In genomic region chr13:38162668-38163067, GRCm38 (mm10) we compare ENCODE assay signal across 10 mouse cellular contexts. TPM values are rescaled to one million over a fixed set of nuclear protein-coding genes. Genes with fewer than 3 reads are reported as not detected.
A peak's percentile ranks its signal among the peaks of the same experiment; 100 is the strongest.
DNase-seq lines count a peak whose midpoint lies in the region; ATAC-seq and TF ChIP-seq lines count a peak whose summit lies in the region.
"Had no signal": no experiment of that assay in that cellular context is flagged by ENCODE, and none has a peak within 500 bp of the region (broad histone marks: within the 10 kb centered on the region; RNA-seq: fewer than 3 reads in every experiment).

No protein-coding gene starts in this region.

- H3K27ac ChIP-seq in heart, embryonic 10.5 days, result peak overlapping the region; percentile 79
- 0 out of 2 replicates have a peak overlapping the region, but pooled peaks have one; percentile 9 for H3K27ac ChIP-seq in lung, postnatal 0 days (ENCODE audit: low read length)
- H3K27ac ChIP-seq: midbrain, embryonic 12.5 days had no signal

- DNase-seq in frontal cortex, postnatal 25 days (ENCODE audit: low spot score in 2 of 2), result no peak
- peak; percentile 13 for DNase-seq in ovary, postnatal 14 days (ENCODE audit: low spot score)
- no peak for DNase-seq in ovary, postnatal 10 days (ENCODE audit: low spot score)
- DNase-seq in heart, embryonic 10.5 days (ENCODE audit: low spot score), result peak; percentile 90
- peak; percentile 37 for DNase-seq in lung, postnatal 0 days (ENCODE audit: low spot score)
- no peak for DNase-seq in frontal cortex, adult 2 months (ENCODE audit: extremely low spot score in 1 of 2, low spot score in 1 of 2)

- TF ChIP-seq CTCF in lung, postnatal 0 days (IDR thresholded peaks at IDR 0.05), result no peak

- peaks cover 36% of the 10 kb centered on the region for H3K4me1 ChIP-seq in heart, embryonic 10.5 days
- H3K4me1 ChIP-seq in lung, postnatal 0 days (ENCODE audit: insufficient read depth, low read depth, low read length), result no peaks in the 10 kb centered on the region
- H3K4me1 ChIP-seq: midbrain, embryonic 12.5 days had no signal

- H3K36me3 ChIP-seq in heart, embryonic 10.5 days, result peaks cover 29% of the 10 kb centered on the region
- no peaks in the 10 kb centered on the region for H3K36me3 ChIP-seq in lung, postnatal 0 days (ENCODE audit: insufficient read depth, low read length)
- H3K36me3 ChIP-seq: G1E; midbrain, embryonic 12.5 days had no signal

- no peak overlapping the region for H3K4me3 ChIP-seq in heart, embryonic 10.5 days
- no peak overlapping the region for H3K4me3 ChIP-seq in lung, postnatal 0 days (ENCODE audit: low read depth, low read length)
- H3K4me3 ChIP-seq: midbrain, embryonic 12.5 days had no signal

- 30% methylated on average over 11 of the region's 11 CpGs for WGBS in heart, embryonic 10.5 days
- WGBS in lung, postnatal 0 days, result 20% methylated on average over 11 of the region's 11 CpGs

- no peaks in the 10 kb centered on the region for H3K27me3 ChIP-seq in heart, embryonic 10.5 days (ENCODE audit: insufficient read depth, poor library complexity, severe bottlenecking)
- H3K27me3 ChIP-seq in lung, postnatal 0 days (replicated peaks; ENCODE audit: insufficient read depth, low read length), result no peaks in the 10 kb centered on the region; the same call in 1 of the 2 replicates

- H3K4me2 ChIP-seq in lung, postnatal 0 days (replicated peaks; ENCODE audit: low read depth, low read length), result no peak overlapping the region
- H3K4me2 ChIP-seq: midbrain, embryonic 12.5 days had no signal

- H3K9ac ChIP-seq in lung, postnatal 0 days (replicated peaks; ENCODE audit: low read depth), result no peak overlapping the region
- H3K9ac ChIP-seq: midbrain, embryonic 12.5 days had no signal

- no peaks in the 10 kb centered on the region for H3K9me3 ChIP-seq in heart, embryonic 10.5 days
- no peaks in the 10 kb centered on the region for H3K9me3 ChIP-seq in lung, postnatal 0 days (ENCODE audit: low read length)
- H3K9me3 ChIP-seq: G1E; midbrain, embryonic 12.5 days had no signal

- peak; percentile 57 for ATAC-seq in frontal cortex, adult (ENCODE audit: low TSS enrichment)
- ATAC-seq in lung, postnatal 0 days, result peak; percentile 75
- no peak for ATAC-seq in erythroid progenitor cell, adult 5-6 weeks (replicated peaks; ENCODE audit: low FRiP score, poor library complexity, severe bottlenecking)

- no peak for TF ChIP-seq EP300 in lung, postnatal 0 days (IDR thresholded peaks at IDR 0.05)

RNA-seq across cellular contexts. Expression of gene Dsp, which starts 11.6 kb away (rescaled TPM):
- polyA plus RNA-seq in heart, embryonic 10.5 days (2016; fragmentation: Nextera tagmentation; extraction: Ambion mirVana), result 27.1 and 35.3 TPM in 2 replicates
- 5.5 and 7.0 TPM in 2 replicates for polyA plus RNA-seq in lung, postnatal 0 days (2015; fragmentation: Nextera tagmentation; extraction: Ambion mirVana)
- not detected in 2 replicates for total RNA-seq in erythroid progenitor cell, adult 5-6 weeks (2015; ENCODE audit: low replicate concordance)
- total RNA-seq in erythroid progenitor cell, adult 5-6 weeks (2017; ENCODE audit: low replicate concordance), result not detected in 2 replicates
- polyA plus RNA-seq in frontal cortex, adult 2 months (2012; rRNA removed), result 0.34 and 0.36 TPM in 2 replicates
- polyA plus RNA-seq: G1E had no signal

RNA-seq across cellular contexts. Expression of gene Snrnp48, which starts 42.1 kb away (rescaled TPM):
- polyA plus RNA-seq in heart, embryonic 10.5 days (2016; fragmentation: Nextera tagmentation; extraction: Ambion mirVana), result 29.7 and 34.1 TPM in 2 replicates
- polyA plus RNA-seq in lung, postnatal 0 days (2015; fragmentation: Nextera tagmentation; extraction: Ambion mirVana), result 24.0 and 24.8 TPM in 2 replicates
- 33.1 and 52.6 TPM in 2 replicates for total RNA-seq in erythroid progenitor cell, adult 5-6 weeks (2015; ENCODE audit: low replicate concordance)
- 47.8 and 78.0 TPM in 2 replicates for total RNA-seq in erythroid progenitor cell, adult 5-6 weeks (2017; ENCODE audit: low replicate concordance)
- 27.8 and 29.1 TPM in 2 replicates for polyA plus RNA-seq in frontal cortex, adult 2 months (2012; rRNA removed)

Comparison
In these comparisons a context has a peak if more than half of its experiments do, and no peak if none do; other contexts are left out.
1. DNase-seq: peak in ovary, postnatal 14 days (single experiment), heart, embryonic 10.5 days (single experiment) and lung, postnatal 0 days (single experiment); none in frontal cortex, postnatal 25 days (0 of 2), ovary, postnatal 10 days (single experiment) and frontal cortex, adult 2 months (0 of 2).